Mouse (Mus musculus) liver, embryonic 14.5 days (tissue): ENCODE results near the gene Dpm1.

Experiments used
- CTCF ChIP-seq: IDR thresholded peaks from 2 replicates; pipeline ENCODE4 v1.5.1; 2016; ENCODE audit warnings: antibody characterized with exemption, low read depth, control low read depth
- EP300 ChIP-seq: IDR thresholded peaks from 2 replicates; pipeline ENCODE4 v1.6.1; 2016; ENCODE audit warnings: antibody characterized with exemption, low read depth

- no peak for TF ChIP-seq CTCF
- TF ChIP-seq EP300 = no peak
Measured at GRCm38 (mm10) chr2:168248167-168248855, 17.9 kb upstream of the Dpm1 start.
